Mouse (Mus musculus): ENCODE results near the gene Rars.
"Not testable (repeated sequence)": the region's sequence is repeated elsewhere in the genome, so short reads cannot be mapped to it uniquely, and the experiment has no call there.

Gene Rars

GRCm38 (mm10) chr11:35834022-35834760, at the start of gene Rars:
Gene Rars, minus strand, starts transcription at chr11:35834506.
- DNase-seq (ENCODE audit: low read depth), result peak; percentile 94

GRCm38 (mm10) chr11:35882777-35883176, 48.5 kb upstream of the Rars start:
- no peak for DNase-seq (ENCODE audit: low read depth)

GRCm38 (mm10) chr11:35878559-35878897, 44.2 kb upstream of the Rars start:
- no peak for DNase-seq (ENCODE audit: low read depth)

GRCm38 (mm10) chr11:35877651-35878558, 43.6 kb upstream of the Rars start:
- peak; percentile 19 for DNase-seq (ENCODE audit: low read depth)

GRCm38 (mm10) chr11:35873624-35874244, 39.4 kb upstream of the Rars start:
- no peak for DNase-seq (ENCODE audit: low read depth)

- DNase-seq (ENCODE audit: low read depth), result no peak
Measured at GRCm38 (mm10) chr11:35870961-35871360, 36.7 kb upstream of the Rars start.

GRCm38 (mm10) chr11:35866140-35866539, 31.8 kb upstream of the Rars start:
- DNase-seq (ENCODE audit: low read depth), result no peak

GRCm38 (mm10) chr11:35864981-35865604, 30.8 kb upstream of the Rars start:
- DNase-seq (ENCODE audit: low read depth), result no peak

- DNase-seq (ENCODE audit: low read depth), result no peak
Measured at GRCm38 (mm10) chr11:35863653-35864052, 29.3 kb upstream of the Rars start.

- DNase-seq (ENCODE audit: low read depth), result no peak
Measured at GRCm38 (mm10) chr11:35857395-35858067, 23.2 kb upstream of the Rars start.

- DNase-seq (ENCODE audit: low read depth), result no peak
Measured at GRCm38 (mm10) chr11:35856359-35857040, 22.2 kb upstream of the Rars start.

- no peak for DNase-seq (ENCODE audit: low read depth)
Measured at GRCm38 (mm10) chr11:35855567-35855966, 21.3 kb upstream of the Rars start.

- no peak for DNase-seq (ENCODE audit: low read depth)
Measured at GRCm38 (mm10) chr11:35854941-35855340, 20.6 kb upstream of the Rars start.

GRCm38 (mm10) chr11:35853651-35854050, 19.3 kb upstream of the Rars start:
- no peak for DNase-seq (ENCODE audit: low read depth)

- peak; percentile 82 for DNase-seq (ENCODE audit: low read depth)
Measured at GRCm38 (mm10) chr11:35852731-35853130, 18.4 kb upstream of the Rars start.

- no peak for DNase-seq (ENCODE audit: low read depth)
Measured at GRCm38 (mm10) chr11:35844299-35844698, 10.0 kb upstream of the Rars start.

- peak; percentile 58 for DNase-seq (ENCODE audit: low read depth)
Measured at GRCm38 (mm10) chr11:35842560-35842959, 8.3 kb upstream of the Rars start.

GRCm38 (mm10) chr11:35841738-35842325, 7.5 kb upstream of the Rars start:
- no peak for DNase-seq (ENCODE audit: low read depth)

GRCm38 (mm10) chr11:35840806-35841205, 6.5 kb upstream of the Rars start:
- DNase-seq (ENCODE audit: low read depth), result not testable (repeated sequence)

- peak; percentile 54 for DNase-seq (ENCODE audit: low read depth)
Measured at GRCm38 (mm10) chr11:35840282-35840681, 6.0 kb upstream of the Rars start.
